Mouse (Mus musculus): Measurements from ENCODE around the gene Bloc1s6.

Gene Bloc1s6

DNA sequence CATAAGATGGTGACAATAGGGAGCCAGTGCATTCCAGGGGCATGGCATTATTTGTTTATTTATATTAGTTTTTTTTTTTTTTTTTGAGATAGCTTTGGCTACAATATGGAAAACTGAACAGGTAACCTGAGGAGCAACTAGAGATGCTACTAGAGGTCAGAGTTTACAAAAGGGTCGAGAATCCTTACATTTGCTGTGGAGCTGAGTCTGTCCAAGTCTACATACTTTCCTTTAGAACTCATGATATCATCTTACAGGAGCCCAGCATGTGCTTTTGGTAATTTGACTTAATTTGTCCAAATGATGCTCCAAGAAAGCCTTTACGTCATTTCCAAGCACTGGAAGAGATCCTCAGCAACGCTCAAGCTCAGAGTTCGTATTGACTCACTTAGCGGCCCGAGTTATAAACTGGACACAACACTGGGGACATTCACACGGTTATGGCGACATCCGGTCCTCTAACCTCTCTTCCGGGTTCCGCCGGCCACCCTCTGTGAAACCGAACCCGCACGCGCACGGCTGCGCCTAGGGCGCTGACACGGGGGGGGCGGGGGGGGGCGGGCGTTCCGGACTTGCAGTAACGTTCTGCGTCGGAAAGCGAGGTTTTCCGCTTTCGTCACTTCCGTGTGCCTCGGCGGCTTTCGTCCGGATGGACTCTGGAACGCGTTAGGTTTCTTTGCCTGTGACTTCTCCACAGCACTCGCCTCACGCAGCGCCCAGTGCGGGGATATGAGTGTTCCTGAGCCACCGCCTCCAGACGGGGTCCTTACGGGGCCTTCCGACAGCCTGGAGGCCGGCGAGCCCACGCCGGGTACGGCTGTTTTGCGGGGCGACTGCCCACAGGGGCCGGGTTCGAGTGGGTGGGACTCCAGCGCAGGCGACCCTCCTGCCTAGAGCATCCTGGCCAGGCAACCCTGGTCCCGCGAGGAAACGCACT lies at the start of gene Bloc1s6:
Gene Bloc1s6 (plus strand): TSS at position 610 of the 937 bp plus-strand sequence.
- DNase-seq, result peak; percentile 88

DNA sequence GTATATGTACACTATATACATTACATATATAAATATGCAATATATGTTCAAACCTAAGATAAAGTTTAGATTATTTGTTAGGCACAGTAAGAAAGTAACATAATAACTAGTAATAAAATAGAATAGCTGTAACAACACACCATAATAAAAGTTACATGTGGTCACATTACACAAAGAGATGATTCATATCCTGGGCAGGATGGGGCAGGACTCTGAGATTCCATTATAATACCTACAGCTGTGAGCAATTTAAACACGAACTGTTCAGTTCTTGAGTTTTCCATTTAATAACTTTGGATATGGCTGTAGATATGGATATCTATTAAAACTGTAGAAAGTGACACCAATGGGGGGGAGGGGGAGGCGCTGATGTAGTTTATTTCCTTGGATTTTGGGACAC lies 40.8 kb upstream of the Bloc1s6 start:
- no peak for DNase-seq

- DNase-seq, result no peak
These were observed 37.3 kb upstream of the Bloc1s6 start for GRCm38 (mm10) chr2:122701012-122701411.

DNA sequence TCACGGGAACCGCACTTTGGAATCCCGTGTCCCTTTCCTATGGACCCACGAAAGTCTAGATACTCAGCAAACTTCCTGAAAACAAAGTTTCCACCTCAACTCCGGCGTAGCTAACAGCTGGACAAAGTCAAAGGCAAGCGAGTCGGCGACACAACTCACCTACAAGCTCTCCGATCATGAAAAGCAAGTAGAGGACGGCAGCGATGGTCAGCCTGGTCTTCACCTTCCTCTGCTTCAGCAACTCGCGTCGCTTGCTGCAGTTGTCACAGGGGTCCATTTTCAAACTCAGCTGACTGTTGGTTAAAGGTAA lies 36.5 kb upstream of the Bloc1s6 start:
- DNase-seq, result no peak

GRCm38 (mm10) chr2:122702181-122703036 lies 35.9 kb upstream of the Bloc1s6 start, which contains the start of gene Slc30a4:
Slc30a4 (minus strand) TSS chr2:122702663.
- DNase-seq, result peak; percentile 83

GRCm38 (mm10) chr2:122704572-122704971 lies 33.7 kb upstream of the Bloc1s6 start:
- no peak for DNase-seq

GRCm38 (mm10) chr2:122708080-122708479 lies 30.2 kb upstream of the Bloc1s6 start:
- no peak for DNase-seq

DNA sequence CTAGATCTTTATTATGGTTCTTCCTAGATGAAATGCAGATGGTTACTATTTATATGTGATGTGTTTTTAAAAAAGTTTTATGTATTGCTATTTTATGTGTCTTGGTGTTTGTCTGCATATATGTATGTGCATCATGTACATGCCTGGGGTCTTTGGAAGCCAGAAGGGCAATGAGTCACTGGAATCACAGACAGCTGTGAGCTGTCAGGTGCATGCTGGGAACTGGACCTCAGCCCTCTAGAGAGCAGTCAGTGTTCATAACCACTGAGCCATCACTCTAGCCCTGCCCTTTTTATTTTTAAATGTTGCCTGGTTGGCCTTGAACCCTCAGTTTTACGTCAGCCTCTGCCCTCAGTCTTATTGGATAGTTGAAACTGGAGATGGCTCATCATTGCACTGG lies 29.1 kb upstream of the Bloc1s6 start:
- DNase-seq, result no peak

- DNase-seq, result no peak
These were observed 26.4 kb upstream of the Bloc1s6 start for GRCm38 (mm10) chr2:122711911-122712310.

DNA sequence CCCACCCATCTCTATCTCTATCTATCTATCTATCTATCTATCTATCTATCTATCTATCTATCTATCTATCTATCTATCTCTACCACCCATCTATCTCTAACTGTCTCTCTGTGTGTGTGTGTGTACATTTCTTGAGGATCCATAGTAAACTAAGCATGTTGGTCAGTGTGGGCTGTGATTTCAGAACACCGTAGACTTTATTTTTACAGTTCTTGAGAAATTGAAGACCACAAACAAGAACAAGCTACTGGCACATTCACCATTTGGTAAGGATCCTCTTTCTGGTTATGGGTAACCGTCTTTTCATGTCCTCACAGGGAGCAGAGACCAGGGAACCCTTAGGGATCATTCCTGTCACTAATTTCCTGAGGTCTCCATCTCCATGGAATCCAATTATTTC lies 25.5 kb upstream of the Bloc1s6 start:
- no peak for DNase-seq

- no peak for DNase-seq
These were observed 23.1 kb upstream of the Bloc1s6 start for GRCm38 (mm10) chr2:122715148-122715692.

DNA sequence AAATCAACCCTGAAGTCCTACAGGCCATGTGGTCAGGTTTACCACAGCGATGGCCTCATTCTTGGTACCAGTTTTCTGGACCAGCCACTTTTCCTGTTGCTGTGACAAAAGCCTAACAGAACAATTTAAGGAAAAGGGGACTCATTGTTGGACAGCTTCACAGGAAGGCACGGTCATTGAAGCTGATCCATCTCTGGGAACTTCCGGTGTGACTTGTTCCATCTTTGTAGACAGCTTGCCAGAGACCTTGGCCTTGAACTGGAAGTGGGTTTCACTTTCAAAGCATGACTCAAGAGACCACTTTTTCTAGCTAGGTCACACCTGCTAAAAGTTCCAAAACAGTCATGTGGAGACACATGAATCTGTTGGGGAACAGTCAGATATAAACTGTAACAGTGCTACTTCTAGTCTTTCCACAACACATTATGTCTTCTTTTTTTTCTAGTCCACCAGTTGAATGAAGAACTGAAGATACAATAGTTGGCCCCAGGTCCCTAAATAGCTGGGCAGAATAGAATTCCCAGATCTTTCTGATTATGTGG lies 21.9 kb upstream of the Bloc1s6 start:
- DNase-seq, result no peak

DNA sequence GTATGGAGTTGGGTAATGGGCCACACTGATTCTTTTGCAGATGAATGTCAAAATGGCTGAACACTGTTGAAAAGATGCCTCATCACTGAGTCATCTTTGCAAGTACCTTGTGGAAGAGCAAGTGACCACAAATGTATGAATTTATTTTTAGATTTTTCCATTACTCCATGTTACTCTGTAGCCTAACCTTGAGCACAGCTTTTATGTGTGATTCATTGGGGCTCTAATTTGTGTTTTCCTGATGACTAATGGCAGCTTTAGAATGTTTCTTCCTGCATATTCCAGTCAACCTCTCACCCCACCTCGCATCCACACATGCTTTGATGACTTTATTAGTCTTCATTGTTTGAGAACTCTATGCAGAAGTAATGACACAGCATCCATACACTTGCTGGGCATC lies 19.1 kb upstream of the Bloc1s6 start:
- DNase-seq, result no peak

- DNase-seq, result no peak
These were observed 17.7 kb upstream of the Bloc1s6 start for GRCm38 (mm10) chr2:122720564-122720963.

DNA sequence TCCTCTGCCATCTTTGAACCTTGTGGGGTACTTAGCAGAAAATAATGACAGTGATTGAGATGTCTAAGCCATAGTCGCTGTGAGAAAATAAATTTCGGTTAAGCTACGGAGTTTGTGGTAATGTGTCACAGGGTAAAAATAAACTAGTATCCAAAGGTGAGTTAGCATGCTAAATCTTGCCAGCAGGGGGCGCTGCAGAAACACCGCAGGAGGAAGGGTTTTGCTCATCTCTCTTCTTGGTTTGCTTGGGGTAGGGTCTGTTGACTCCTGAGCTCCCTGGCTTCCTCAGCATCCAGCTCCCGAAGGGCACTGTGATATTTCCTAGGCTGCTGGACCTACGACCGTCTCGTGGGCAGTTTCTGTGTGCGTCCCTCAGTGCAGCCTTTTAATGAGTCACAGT lies 12.7 kb upstream of the Bloc1s6 start:
- no peak for DNase-seq

GRCm38 (mm10) chr2:122731456-122731855 lies 6.8 kb upstream of the Bloc1s6 start:
- no peak for DNase-seq

DNA sequence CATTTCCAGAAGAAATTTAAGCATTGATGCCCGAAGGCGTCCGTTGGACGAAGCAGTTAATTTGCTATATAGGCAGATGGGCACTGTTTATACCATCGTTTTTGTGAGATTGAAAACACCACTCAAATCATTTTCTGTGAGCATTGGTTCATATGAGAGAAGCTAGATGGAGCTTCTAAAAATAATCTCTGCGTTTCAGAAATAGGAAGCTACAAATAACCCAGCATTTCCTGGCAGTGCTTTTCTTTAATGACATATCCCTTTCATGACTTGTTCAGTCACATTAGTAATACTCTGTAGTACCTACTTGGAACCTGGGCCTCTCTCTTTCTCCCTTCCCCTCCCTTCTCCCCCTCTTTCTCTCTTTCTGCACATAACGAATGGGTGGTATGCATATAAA lies 720 bp downstream of the Bloc1s6 start:
- no peak for DNase-seq

DNA sequence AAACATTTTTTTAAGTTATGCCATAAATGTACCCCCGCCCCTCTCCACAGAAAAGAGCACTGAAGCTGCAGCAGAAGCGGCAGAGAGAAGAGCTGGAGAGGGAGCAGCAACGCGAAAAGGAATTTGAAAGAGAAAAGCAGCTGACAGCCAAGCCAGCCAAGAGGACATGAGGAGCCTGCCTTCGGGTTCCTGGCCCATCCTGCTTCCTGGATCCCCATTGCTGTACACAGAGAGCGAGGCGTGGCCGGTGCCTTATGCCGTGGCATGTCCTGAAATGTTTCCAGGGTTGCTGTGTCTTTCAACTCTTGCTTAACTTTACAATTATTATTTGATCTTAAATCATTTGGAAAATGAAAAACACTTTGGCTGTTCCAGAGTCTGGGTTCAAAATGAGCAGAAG lies 8.2 kb downstream of the Bloc1s6 start:
- DNase-seq, result no peak

DNA sequence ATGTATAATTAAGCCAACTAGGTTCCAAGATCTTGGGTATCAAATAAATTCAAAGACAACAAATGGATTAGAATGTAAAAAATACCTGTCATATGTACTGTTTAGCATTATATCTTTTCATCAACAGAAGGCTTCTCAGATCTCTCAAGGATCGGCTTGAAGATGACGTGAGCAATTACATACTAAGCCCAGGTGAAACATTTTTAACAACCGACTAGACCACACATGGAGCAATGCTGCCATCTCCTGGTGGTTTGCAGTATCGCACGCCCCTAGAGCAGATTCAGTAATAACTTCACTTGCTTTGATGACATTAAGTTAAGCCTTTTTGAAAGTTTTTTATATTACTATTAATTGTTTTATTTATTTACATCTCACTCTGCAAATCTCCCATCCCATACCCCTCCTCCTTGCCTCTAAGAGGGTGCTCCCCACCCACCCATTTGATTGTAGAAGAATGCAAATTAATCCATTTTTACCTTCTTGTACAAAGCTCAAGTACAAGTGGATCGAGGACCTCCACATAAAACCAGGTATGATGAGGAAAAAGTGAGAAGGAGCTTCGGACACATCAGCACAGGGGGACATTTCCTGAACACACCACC lies 15.5 kb downstream of the Bloc1s6 start:
- DNase-seq, result peak; percentile 42

DNA sequence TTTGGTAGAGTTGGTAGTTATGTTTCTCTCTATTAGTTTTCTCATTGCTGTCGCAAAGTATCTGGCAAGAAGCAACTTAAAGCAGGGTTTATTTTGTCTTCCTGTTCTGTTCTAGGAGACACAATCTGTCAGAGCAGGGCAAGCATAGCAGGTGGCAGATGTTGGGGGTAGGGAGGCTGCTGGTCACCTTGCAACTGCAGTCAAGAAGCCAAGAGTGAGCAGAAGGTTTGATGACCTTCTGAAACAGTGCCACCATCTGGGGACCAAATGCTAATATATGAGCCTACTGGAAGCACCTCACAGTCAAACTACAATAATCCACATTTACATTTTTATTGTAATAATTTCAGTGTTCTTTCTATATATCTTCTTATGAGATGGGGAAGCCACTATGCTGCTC lies 21.5 kb downstream of the Bloc1s6 start:
- DNase-seq, result no peak

GRCm38 (mm10) chr2:122762991-122763390 lies 24.7 kb downstream of the Bloc1s6 start:
- DNase-seq, result no peak

DNA sequence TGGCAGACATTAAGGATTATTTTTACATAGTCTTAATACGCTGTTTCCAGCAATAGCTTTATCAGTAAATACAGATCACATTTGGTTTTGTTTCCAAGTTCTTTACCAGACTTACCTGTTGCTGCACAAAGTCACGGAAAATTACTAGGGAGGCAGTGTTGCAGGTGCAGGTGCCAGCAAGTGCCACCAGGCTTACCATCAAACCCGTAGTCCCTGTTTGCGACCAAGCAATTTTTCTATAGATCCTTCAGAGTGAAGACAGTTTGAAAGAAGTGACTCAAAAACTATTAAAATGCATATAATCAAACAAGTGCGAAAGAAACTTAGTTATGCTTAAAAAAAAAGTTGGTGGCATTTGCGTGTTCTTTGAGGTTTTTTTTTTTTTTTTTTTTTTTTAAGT lies 26.2 kb downstream of the Bloc1s6 start:
- DNase-seq, result no peak
